Mouse (Mus musculus) cortical plate, adult 2 months (tissue): ENCODE measurements around the gene Zfp316.

Experiments used
- CTCF ChIP-seq: fragments of 200-500 bp; IDR thresholded peaks from 2 replicates; pipeline ENCODE4 v1.5.1; 2011; ENCODE audit warnings: mild to moderate bottlenecking, control low read depth, low read length; ENCODE audit not compliant: insufficient read depth; ENCODE audit errors: extremely low read depth
- POLR2A ChIP-seq: fragments of 200-500 bp; IDR thresholded peaks from 2 replicates; pipeline ENCODE4 v1.6.1; 2011; ENCODE audit warnings: mild to moderate bottlenecking, low read length, control low read depth; ENCODE audit not compliant: insufficient read depth; ENCODE audit errors: extremely low read depth

DNA sequence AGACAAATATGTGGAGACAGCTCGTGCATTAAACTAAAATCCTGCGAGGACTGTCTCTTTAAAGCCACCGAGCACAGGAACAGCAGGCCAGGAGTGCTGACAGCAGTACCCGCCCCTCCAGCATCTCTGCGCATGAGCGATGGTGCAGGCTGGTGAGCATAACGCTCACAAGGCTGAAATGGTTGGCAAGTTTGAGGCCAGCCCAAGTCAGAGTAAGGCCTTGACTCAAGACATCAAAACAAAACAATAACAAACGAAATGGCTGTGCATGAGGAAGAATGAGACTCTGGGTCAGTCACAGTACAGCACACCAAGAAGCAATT is 47.4 kb upstream of the Zfp316 start:
- TF ChIP-seq POLR2A (no peak), CTCF (no peak)
